Mouse (Mus musculus) cerebellum, adult 18-20 months (tissue): ENCODE results near the gene Gpatch2l.

Experiments used
- DNase-seq, 2 experiments: peaks; one replicate each; pipeline ENCODE4 v3.0.0; 2021

Gpatch2l gene

DNA sequence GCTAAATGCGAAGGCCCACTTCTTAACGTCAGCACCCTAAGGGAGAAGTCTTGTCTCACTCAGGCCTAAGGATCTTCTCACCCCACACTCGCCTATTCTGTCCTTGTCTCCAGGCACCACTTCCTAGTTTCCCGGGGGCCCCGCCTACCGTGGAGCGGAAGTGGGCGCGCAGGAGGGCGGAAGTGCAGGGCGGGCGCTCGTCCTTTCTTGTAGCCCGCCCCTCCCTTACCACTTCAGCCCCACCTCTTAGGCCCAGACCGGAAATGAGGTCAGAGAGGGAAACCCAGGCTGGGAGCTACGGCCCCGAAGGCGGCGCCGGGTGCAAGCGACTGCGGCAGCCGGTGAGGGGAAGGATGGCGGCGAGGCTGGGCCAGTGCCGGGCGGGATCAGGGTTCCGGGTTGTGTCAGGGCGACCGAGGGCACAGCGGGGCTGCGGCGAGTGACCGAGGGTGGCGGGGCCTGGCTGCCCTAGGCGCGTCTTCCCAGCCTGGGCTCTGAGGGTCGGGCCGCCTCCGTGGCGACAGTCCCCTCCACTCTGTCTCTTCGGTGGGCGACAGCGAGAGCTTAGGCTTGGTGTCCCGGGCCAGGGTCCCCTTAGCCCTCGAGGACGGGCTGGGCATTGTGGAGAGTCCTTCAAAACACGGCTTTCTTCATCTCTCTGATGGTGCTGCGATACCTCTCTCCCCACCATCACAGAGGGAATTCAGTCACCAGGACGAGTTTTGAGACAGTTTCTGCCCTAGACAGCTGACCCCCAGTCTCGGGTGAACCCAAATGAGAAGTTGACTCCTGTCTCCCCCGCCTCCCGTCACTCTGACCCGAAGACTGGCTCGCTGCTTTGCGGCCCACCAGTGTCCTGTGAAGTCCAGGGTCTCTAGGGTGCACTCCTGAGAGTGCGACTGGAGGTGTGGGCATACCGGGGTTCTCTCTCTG is at the start of gene Gpatch2l:
TSS of gene Gpatch2l (plus strand) at position 255 of the 933 bp plus-strand sequence.
- peak; percentile 95 to 98 for DNase-seq

DNA sequence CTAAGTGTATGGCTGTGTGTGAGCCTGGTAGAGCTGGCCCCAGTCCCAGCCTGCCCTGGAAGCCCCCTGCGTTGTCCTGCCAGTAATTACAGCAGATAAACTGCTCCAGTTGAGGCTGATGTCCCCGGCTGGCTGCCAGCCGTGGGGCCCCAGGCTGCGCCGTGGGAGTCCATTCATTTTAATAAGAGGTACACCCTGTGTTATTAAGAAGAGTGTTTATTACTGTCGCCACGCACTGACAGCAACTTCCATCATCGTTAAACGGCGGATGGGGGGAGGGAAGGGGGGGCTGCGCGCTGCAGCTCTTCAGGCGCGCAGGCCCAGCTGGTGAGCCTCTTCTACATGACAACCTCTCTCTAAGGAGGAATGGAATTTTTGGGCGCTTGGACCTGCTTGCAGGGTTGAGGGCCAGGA is 49.6 kb upstream of the Gpatch2l start:
- no peak for DNase-seq

DNA sequence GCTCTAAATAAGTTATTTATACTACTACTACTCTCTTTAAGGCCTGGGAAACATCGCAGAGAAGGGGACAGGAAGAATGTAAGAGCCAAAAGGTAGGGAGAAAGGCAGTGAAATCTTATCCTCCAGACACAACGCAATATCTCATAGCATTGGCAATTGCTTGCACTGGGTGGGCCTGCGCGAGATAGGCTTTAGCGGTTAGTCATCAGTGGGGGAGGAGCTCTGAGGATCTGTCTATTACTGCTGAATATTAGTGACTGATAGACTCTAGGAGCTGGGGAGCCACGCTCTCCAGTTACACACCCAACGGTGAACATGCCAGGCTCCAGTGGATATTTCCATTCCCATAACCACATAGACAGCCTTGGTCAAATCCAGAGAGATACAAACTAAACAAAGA is 44.7 kb upstream of the Gpatch2l start:
- DNase-seq: no peak

DNA sequence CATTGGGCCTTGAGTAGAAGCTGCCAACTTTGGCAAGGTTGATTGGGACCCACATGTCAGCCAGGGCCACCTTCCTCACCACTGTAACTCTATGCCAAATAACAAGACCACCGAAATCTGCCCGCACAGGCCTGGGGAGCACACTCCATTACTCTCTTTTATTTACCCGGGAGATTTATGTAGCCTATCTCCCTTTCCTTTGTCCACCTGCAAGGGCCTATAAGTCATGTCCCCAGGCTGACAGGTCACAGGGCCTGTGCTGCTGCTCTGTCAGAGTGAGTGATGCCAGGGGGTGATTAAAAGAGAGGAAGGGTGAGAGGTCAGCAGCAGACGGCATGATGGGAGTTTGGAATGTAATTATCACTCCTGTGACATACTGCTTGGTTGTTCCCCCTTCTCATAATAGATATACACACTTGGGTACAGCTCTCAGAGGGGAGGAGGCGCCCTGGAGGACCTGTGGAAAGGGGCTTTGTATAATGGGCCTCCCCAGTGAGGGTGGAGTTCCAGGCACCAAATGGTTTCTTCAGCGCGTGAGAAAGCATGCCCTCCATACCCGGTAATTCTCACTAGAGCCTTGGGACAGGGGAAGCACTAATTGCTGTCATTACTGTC is 38.1 kb upstream of the Gpatch2l start:
- DNase-seq: no peak

DNA sequence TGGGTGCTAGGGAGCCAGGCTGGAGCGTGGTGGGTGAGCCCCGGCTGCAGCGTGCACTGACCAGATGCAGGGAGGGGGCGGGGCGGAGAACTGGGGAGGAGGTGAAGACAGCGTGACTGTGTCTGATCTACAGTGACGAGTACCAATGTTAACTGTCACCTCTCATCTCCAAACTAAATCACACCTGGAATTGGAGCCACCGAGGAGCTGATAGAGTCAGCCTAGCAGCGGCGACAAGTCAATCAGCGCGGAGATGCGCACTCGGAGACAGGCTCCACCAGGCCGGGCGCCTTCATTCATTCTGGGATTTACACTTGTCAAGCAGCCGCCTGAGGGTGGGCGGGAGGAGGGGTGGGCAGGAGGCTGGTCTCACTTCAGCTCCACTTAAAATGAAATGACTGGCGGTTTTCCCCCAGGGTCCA is 30.5 kb upstream of the Gpatch2l start:
- DNase-seq: no peak

DNA sequence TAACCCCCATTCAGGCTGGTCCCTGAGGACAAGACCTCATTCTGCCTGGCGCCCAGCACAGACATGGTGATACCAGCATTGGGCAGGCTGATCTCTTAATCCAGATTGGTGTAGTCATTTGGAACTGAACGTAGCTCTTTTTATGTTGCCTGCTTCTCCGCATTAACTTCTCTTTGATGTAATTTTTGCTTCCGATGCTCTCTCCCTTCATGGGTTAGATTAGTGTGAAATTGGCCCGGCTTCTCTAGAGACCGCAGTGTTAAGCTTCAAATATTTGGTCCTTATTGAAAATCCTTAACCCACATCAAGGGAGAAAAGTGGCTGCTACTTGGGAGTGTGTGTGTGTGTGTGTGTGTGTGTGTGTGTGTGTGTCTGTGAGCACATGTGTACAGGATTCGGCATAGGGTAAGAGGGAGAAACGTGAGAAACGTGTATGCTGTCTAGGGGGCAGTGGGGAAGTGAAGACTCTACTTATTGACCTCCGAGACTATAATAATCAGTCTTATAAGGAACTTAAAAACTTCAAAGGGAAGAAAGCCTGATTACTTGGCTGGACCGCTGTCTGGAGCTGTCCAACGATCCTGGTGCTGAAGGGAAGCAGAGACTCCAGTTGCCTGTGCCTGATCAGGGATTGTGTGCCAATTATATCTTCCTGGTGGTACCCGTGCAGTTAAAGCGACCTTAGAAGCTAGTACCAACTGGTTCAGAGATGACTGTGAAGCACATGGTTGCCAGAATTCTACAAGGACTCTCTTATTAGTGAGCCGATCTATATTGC is 28.8 kb upstream of the Gpatch2l start:
- no peak for DNase-seq

DNA sequence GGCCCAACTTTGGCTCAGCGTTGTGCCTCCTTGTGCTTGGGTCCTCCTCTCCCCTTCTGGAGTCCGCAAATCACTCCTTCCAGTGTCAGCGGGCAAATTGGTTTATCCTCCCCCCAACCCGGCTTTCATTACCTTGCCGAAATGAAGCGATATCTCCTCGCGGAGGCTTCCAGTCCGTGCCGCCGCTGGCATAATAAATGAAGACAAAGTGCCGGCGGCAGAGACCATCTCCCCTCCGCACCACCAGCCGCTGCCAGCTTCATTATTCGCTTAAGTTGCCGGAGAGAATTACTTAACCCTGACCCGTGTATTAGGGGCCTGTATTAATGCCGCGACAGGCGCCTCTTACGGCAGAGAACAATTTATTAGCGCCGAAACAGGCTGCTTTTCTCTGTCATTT is 27.5 kb upstream of the Gpatch2l start:
- DNase-seq: no peak

DNA sequence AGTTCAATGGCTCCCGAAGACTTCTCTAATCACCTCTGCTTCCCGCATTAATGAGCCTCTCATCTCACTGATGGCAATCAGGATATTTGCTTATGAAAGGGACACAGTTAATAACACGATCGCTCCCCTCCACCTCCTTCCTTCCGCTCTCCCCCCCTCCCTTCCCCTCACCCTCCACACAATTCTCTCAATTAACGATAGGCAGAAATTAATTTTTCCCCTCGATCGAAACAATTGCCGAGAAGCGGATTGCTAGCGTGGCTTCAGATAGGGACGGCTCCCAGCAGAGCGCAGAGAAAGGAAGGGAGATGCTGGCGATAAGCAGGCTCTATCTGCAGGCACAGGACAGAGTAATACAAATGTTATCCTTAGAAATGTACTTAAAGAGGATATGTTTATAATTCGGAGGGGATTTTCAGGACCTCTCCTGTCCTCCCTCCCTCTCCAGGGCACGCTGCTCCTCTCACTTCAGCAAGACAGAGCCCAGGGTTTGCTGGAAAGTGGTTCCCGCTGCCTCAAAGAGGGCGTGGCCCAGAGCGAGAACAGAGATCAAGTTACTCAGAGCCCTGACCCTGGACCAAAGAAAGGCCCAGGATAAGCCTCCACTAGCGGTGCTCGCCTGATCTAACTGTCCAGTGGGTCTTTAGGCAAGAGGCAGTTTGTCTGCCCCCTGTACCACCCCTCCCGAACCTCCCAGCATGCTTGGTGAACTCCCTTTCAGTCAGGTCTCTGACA is 24.8 kb upstream of the Gpatch2l start:
- peak in 1 of 2 experiments; percentile 14 for DNase-seq

DNA sequence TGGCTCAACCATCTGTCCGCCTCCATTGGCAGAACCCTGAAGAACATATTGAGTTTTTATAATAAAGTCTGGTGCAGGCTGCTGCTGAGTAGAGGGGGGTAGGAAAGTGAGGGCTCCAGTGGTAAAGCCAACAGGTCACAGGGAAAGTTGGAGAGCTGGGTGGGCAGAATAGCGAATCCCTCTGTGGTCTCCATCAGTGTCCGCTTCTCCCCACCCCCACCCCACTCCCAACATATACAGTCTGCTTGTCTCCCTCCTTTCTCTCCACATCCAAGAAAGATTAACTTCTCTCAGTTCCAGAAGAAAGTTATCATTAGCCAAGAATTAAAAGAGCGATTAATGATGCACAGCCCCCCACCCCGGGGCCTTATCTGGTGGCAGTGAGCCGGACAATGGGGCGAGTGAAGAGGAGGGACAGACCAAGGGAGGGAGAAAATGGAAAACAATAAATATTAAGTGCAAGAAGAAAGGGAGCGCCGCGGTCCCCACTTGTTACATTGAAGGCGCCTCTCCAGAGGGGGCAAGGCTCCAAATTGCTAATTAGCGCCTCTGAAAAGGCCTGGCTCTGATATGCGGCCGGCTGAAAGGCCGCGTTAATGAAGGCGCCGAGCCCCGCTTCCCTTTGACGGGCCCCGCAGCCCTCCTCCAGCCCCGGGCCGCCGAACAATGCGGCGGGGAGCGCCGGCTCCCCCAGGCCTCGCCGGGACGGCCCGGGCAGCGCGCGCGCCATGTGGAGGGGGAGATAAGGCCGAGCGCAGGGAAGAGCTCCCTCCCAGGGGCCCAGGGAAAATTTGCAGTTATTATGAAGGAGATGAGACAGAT is 21.2 kb upstream of the Gpatch2l start:
- no peak for DNase-seq

DNA sequence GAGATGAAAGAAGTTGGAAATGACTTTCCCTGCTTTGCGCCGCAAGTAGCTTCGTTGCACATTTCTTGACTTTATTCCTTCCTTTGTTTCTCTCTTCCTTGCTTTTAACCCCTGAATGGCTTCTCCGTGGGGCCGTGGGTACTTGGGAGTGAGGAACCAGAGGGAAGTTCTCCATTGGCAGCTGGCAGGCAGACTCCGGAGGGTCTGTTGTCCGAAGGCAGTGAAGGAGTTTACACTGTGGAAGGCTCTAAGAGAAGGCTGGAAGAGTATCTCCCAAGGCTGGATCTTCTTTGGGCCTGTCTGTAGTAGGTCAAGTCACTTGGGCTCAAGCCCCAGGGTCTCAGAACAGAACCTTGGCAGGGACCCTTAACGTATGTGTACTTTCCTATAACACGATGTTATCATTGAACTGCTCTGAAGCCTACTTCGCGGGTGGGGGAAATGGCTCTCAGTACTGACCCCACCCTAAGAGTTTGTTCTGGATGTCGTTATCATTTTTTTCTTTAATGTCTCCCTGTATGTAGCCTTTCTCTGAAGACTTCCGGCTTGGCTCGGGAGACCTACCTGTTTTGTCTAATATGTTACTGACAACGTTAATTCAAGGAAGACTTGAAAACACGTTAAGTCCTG is 20.5 kb upstream of the Gpatch2l start:
- no peak for DNase-seq

DNA sequence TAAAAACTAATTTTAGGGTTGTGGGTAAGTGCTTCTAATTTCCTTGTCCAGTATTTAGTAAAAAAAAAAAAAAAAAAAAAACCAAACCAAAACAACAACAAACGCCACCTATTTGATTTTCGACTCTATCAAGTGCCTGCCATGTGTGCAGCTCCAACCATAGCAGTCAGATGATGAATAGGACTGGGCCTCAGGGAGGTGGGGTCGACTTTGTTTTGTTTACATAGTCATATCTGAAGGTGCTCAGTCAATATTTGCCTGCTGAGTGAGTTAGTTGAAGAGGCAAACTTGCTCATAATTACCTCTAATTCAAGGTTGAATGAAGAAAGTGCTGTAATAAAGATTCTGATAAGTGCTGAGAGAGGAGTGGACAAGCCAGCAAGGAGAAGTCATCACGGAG is 7.4 kb upstream of the Gpatch2l start:
- DNase-seq: no peak

DNA sequence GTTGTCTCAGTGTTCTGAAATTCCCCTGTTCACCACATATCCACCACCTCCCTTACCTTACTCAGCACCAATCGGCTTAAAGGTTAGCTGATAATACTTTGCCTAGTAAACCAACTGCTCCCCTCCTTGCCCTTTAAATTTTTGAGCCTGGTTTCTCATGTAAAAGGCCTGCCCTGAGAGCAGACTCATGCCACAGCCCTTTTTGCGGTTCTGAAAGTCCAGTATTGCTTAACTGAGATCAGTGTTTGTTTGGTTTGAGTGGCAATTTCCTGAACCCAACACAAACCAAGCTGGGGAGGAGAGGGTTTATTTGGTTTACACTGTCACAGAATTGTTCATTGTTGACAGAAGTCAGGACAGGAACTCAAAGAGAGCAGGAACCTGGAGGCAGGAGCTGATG is 2.9 kb upstream of the Gpatch2l start:
- DNase-seq: no peak

DNA sequence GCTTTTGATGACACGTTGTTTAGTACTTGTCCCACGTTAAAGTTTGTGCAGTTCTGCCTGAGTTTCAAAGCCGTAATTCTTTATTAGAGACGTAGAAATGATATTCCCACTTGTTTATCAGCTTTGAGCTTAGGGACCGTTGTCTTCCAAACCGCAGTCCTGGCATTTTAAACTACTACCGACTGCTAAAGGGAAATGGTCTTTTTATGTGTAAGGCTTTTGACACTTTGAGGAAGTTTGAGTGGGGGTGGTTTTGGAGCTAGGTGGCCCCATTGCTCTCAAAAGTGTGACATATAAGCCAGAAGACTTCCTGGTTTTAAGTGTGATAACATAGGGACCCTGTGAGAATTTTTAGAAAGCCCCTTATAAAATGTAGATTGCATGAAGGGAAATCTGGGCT is 905 bp downstream of the Gpatch2l start:
- no peak for DNase-seq

DNA sequence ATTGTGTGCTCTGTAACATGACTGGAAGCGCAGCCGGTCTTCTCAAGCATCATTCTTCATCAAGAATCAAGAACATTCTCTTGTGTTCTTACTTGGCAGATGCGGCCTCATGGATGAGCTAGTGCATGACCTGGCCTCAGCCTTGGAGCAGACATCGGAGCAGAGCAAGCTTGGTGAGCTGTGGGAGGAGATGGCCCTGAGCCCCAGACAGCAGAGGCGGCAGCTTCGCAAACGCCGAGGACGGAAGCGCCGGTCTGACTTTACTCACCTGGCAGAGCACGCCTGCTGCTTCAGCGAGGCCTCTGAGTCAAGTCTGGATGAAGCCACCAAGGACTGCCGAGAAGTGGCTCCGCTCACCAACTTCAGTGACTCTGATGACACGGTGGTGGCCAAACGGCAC is 2.3 kb downstream of the Gpatch2l start:
- DNase-seq: no peak

DNA sequence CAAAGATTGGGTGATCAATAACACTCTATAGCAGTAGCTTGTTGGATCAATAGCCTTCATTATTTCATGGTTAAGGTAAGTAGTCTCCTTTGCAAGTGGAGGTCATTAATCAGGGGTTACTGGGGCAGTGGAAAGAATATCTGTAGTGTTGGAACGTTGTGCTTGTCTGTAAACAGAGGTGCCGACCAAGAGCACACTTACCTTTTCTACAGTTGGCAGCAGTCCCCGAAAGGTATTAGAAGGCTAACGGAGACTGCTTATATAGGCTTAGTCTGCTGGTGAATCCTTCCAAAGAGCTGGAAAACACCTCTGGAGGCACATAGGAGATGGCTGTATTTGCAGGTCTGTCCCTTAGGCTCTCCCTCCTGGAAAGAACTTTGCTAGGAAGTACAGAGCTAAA is 8.5 kb downstream of the Gpatch2l start:
- no peak for DNase-seq

DNA sequence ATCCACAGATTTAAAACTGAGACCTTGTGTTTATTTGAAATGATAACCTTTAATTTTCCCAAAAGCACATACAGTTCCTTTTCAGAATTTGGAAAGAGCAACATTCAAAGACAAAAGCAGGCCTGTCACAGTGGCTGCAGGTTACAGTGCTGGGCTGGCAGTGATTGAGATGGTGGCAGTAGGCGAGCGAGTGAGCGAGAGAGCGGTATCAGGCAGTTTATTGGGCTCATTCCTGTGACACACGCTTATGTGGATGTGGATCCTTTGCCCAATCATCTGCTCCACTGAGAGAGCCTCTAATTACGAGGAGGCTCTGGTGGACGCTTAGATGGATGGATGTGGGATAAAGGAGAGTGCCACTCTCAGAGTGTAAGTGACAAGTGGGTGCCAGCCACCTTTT is 13.3 kb downstream of the Gpatch2l start:
- DNase-seq: no peak

DNA sequence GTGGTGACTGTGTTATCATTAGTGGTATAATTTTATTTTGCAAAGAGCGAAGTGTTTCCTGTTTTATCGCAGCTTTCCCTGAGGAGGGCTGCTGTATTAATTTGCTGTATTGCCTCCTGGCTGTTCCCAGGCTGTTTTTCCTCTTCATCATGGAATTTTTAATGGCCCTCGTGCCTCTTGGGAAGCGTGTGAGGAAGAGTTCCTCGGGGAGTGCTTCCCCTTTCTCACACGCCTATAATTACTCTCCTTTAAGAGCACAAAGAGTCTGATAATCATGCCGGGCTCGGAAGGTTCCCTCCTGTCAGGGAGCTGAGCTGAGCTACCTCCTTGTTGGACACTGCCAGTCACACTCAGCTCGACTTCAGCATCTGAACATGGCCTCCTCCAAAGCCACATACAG is 30.0 kb downstream of the Gpatch2l start:
- DNase-seq: no peak

DNA sequence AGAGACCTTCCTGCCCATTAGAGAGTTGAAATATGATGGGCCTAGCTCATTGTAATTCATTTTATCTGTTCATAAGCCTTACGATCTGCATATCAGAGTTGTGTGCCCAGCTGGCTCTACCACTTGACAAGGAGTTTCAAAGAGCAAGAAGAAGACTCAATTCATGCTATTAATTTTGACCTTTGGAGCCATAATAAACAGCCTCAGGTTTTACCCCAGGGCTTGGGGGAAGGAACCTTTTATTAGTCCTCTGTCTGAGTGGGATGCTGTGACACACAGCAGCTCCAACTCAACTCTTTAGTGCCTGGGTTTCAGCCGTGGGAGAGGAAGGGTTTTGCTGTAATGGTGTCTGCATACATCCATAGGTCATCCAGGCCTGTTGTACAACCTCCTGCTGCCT is 32.6 kb downstream of the Gpatch2l start:
- DNase-seq: no peak

DNA sequence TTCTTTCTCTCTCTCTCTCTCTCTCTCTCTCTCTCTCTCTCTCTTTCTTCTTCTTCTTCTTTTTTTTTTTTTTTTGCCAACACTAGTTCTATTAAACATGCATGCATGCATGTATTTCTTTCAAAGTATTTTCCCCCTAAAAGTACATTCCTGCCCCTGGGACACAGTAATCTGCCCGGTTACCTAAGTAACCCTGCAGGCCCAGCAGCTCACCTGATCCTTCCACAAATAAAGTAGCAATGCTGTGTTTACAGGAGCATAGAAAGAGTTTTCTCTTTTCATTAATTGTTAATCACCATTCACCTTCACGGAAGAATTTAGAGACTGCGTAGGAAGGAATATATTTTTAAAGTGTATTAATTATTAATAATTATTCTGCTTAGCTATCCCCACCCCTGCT is 34.1 kb downstream of the Gpatch2l start:
- no peak for DNase-seq

DNA sequence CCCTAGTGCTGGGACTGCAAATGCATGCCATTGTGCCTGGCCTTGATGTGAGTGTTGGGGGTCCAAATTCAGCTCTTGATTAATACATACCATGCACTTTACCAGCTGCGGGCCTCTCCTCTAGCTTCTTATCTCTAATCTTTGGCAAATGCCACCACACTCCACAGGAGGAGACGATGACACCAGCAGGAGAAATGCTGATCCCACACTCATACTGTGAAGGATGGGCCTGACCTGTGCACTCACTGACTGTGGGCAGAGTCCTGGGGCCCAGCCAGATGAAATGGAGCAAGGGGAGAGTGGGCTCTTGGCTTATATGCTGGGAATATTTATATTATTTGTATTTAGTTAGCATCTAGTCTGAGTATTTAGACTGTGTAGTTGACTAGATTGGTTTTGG is 34.8 kb downstream of the Gpatch2l start:
- no peak for DNase-seq

DNA sequence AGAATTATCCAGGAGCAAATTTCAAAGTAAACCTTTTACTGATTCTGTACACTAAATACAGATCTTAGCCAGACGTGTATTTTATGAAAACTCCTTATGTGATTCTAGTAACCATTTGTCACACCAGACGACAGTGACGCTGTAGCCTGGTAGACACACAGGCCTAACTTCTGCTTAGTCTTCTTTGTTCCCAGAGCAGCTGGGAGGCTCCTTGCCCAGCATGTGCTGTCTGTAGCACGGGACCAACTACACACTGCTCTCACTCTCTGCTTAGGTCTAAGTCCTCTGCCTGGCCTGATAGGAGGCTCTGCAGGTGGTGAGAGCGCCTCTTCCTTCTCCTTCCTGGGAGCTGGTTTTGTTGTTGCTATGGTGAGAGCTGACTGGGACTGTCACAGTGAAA is 35.2 kb downstream of the Gpatch2l start:
- DNase-seq: no peak

DNA sequence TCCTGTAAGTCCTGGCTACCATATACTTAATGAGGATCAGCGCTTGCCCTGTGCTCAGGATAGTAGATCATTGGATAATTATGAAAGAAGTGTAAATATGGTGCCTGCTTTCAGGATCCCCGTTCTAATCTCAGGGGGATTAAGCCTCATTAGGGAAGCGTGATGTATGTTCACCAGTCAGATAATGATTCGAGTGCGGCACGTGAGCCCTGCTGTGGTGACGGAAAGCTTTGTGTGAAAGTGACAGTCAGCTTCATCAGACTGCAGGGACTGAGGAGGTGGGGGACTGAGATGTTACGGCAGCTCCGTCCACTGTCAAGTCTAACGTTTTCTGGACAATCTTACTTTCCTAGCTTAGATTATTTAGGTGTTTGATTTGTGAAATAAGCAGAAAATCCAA is 38.3 kb downstream of the Gpatch2l start:
- DNase-seq: no peak
